Mouse (Mus musculus): ENCODE results near the gene D430019H16Rik.

The D430019H16Rik gene

GRCm38 (mm10) chr12:105453670-105454257 is at the start of gene D430019H16Rik:
Gene D430019H16Rik (plus strand): TSS chr12:105453856.
- peak; percentile 88 to 92 for DNase-seq

DNA sequence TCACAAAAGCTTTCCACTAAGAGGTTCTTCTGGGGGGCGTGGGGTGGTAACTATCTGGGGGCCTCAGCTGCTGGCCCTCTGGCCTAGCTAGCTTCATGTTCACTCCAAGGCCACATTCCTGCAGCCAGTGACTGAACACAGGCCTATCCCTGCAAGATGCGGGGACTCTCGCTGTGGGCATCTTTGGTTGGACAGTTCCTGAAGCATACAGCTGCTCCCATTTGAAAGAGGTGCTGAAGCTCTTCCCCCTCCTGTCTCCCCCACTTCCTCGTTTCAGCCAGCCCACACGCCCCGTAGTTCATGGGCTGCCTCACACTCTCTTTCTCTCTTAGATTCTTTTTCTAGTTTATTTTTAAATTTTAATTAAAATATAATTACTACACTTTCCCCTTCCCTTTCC is 47.6 kb upstream of the D430019H16Rik start:
- DNase-seq, result no peak

DNA sequence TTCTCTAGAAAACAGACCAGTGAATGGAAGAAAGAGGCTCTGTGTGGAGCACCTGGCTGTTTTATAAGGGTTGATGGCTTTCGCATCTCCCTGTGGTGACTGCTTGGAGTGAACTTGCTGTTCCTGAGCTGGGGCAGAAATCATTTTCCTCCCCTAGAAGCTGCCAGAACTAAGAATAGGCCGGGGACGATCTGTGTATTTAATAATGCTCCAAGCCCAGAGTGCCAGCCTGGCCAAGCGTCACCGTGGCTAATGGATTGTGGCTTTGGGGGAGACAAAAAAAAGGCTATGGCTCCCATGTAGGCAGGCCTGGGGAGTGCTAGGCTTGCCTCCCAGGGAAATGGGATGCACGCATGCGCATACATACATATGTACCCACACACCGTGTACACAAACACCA is 39.7 kb upstream of the D430019H16Rik start:
- DNase-seq, result no peak

DNA sequence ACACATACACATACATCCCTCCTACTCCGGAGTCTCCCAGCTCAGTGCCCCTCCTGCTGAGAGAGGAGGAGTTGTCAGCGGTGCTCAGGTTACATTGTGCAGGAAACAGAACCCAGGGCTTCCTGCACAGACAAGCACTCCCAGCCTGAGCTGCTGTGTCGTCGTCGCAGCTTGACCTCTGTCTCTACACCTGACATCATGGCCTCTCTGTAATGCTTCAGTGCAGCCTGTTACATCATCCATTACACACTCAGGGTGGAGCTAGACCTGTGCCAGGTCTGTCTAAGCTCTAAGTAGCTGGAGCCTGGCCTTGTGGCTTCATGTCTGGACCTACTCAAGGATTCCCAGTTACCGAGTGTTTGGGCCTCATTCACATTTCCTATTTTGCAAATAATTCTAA is 33.2 kb upstream of the D430019H16Rik start:
- no peak for DNase-seq

DNA sequence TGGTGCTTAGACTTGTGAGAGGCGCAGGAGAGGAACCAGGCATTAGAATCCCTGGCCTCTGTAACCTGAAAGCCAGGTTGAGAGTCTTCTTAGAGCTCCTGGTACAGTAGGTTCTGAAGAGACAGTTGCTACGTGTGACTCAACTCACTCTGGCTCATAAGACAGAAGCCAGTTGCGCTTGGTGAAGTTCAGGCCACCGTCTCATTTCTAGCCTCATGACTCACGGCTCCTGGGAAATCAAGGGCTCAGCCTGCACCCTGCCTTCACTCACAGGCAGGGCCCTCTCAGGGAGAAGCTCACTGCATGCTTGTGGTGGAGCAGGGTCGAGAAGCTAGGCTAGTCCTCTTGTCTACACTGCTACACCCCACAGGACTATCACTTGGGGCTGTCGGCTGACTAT is 27.1 kb upstream of the D430019H16Rik start:
- DNase-seq, result peak in 1 of 2 experiments; percentile 4

DNA sequence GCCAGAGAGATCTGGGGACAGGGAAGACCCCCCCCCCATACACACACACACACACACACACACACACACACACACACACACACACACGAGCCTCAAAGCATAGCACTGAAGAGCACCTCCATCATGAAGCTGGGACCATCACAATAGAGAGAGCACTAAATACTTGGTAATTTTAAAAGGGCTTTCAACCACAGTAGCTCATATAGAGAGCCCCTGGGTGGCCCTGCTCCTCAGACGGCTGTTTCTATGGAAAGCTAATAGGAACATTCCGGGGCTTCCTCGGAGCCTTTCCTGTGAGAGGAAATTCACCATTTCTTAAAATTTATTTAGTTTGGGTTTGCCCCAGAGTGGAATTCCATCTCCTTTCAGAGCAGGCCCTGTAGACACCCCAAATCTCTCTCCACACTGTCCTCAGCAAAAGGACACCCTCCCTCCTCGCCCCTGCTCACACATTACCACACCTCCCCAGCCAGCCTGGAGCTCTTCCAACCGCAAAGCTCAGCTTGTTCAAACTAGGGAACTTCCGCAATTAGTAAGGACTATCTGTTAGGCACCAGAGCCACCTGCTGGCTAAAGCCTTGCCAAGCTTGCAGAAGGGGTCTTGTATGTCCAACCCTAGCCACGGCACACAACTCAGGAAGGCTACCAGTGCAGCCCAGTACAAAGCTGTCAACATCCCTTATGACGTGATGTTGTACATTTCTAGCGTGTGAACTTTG is 26.5 kb upstream of the D430019H16Rik start:
- DNase-seq, result peak; percentile 89 to 92

DNA sequence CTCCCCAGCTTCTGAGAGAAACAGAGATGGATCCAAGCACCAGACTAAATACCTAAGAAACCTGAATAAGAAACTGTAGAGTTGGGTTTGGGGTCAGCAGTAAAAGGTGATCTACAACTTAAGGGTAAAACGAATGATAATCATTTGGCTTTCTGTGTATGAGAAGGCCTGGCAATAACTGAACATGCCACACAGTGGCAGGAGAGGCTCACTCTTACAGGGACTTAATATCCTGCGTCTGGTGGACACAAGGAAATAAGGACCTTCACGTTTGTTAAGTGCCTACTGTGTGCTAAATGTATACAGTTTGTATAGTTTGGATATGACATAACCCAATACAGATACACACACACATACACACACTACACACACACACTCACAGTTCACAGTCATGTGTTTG is 21.8 kb upstream of the D430019H16Rik start:
- peak; percentile 26 to 27 for DNase-seq

- DNase-seq, result no peak
Observed at GRCm38 (mm10) chr12:105432807-105433206, 20.8 kb upstream of the D430019H16Rik start.

GRCm38 (mm10) chr12:105438259-105438658 is 15.4 kb upstream of the D430019H16Rik start:
- peak; percentile 40 to 43 for DNase-seq

GRCm38 (mm10) chr12:105439976-105440375 is 13.7 kb upstream of the D430019H16Rik start:
- DNase-seq, result no peak

DNA sequence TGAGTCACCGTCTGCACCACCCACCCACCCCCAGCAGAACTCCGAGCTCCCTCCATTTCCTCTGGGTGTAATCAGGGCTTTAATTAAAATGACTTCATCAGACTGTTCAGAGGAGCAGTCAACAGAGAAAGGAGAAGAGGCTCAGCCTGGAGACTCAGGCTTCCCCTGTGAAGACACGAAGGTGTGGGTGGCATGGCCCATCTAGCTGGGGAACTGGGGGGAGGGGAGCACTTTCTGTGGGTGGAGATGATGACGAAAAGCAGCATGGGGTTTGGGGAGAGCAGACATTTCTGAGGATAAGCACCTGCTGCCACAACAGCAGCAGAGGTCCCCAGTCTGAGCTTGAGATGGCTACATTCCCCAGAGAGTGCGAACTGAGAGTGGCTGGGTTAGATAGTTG is 10.1 kb upstream of the D430019H16Rik start:
- no peak for DNase-seq

DNA sequence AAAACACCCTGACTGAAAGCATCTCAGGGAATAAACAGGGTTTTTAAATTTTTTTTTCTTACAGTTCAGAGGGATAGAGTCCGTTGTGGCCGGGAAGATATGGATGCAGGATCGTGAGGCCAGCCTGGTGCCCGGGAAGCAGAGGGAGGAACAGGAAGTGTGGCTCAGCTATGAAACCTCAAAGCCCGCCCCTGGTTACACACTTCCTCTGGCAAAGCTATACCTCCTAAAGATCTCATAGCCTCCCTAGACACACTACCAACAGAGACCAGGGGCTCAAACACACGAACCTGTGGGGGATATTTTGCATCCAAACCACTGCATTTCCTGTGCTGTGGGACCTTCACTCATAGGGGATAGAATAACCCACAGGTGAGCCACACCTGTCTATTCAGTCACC is 7.9 kb upstream of the D430019H16Rik start:
- DNase-seq, result no peak

GRCm38 (mm10) chr12:105449239-105449638 is 4.4 kb upstream of the D430019H16Rik start:
- DNase-seq, result no peak

- peak in 1 of 2 experiments; percentile 46 for DNase-seq
Observed at GRCm38 (mm10) chr12:105454258-105455062, 804 bp downstream of the D430019H16Rik start.

- DNase-seq, result no peak
Observed at GRCm38 (mm10) chr12:105455063-105455559, 1.5 kb downstream of the D430019H16Rik start.

GRCm38 (mm10) chr12:105458791-105459190 is 5.1 kb downstream of the D430019H16Rik start:
- no peak for DNase-seq

GRCm38 (mm10) chr12:105461066-105461465 is 7.4 kb downstream of the D430019H16Rik start:
- DNase-seq, result no peak

GRCm38 (mm10) chr12:105469026-105469425 is 15.4 kb downstream of the D430019H16Rik start:
- DNase-seq, result no peak

GRCm38 (mm10) chr12:105475230-105475911 is 21.7 kb downstream of the D430019H16Rik start:
- no peak for DNase-seq

DNA sequence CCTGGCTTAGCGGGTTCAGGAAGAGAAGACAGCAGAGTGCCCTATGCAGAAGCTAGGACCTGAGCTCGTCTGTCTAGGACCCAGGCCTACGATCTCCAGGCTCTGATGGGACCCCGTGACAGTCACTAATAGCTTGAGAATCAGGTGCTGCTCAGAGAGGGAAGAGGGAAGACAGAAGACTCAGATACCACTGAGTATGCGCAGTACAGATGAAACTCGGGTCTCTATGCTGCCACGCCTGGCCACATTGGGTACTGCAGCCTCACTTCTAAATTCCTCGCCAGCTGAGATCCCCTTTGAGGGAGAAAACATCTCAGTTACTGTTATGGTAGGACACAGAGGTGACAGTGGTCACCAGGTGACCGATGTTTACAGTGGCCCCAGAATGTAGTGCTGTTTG is 22.8 kb downstream of the D430019H16Rik start:
- peak; percentile 84 to 85 for DNase-seq

DNA sequence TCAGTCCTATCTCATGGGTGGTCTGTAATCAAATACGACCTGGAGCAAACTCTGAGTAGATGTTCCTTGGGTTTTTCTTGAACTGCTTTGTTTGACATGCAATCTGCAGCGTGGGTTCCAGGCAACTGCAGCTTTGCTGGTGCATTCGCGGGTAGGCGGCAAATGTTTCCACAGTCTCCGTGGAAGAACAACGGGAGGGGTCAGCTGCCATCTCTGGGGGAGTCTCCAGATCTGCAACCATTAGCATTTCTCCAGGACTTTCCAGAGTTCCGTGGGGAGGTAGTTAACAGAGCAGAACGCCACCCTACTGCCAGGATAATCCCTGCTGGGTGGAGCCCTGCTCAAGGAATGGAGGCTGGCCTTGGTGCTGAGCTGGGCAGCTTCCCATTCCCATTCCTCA is 23.3 kb downstream of the D430019H16Rik start:
- peak in 1 of 2 experiments; percentile 44 for DNase-seq

GRCm38 (mm10) chr12:105483503-105483902 is 29.8 kb downstream of the D430019H16Rik start:
- peak in 1 of 2 experiments; percentile 46 for DNase-seq

GRCm38 (mm10) chr12:105490227-105490626 is 36.6 kb downstream of the D430019H16Rik start:
- no peak for DNase-seq
